Mouse (Mus musculus) heart, postnatal 25 days (tissue): Measurements from ENCODE around the gene Slc9a2. TPM values are rescaled to one million over a fixed set of nuclear protein-coding genes. Genes with fewer than 3 reads are reported as not detected.

Experiments used
- total RNA-seq, 2 experiments: library from RNA; stranded (reverse); gene quantifications; 2 replicates each; pipeline ENCODE4 v1.2.3; 2021

The Slc9a2 gene
- total RNA-seq, 2 experiments from 2014 or later = 1.0 to 1.2 TPM

Other genes with a start within 250 kb of the Slc9a2 start
- gene Il18r1, start 215.0 kb upstream of the Slc9a2 start, total RNA-seq = 1 to 10 TPM in 1 of 2 experiments, under 1 TPM in 1; 0.96 to 2.5 TPM
- gene Il18rap, start 165.2 kb upstream of the Slc9a2 start, total RNA-seq = under 1 TPM in 1 of 2 experiments, not detected in 1; 0.05 TPM
- not detected for gene Slc9a4, start 100.5 kb upstream of the Slc9a2 start, total RNA-seq
- gene Mfsd9, start 110.1 kb downstream of the Slc9a2 start, total RNA-seq = under 1 TPM; 0.70 to 0.83 TPM
- 100 to 1,000 TPM; 141 to 153 TPM for gene Tmem182, start 125.0 kb downstream of the Slc9a2 start, total RNA-seq